Mouse (Mus musculus) cerebellum, adult (tissue): ENCODE measurements around the gene Kxd1.

ENCODE experiments used
- ATAC-seq: cut with Nextera tagmentation; 2 replicates; pipeline ENCODE4 v1.9.2; 2017; ENCODE audit warnings: mild to moderate bottlenecking, moderate library complexity, mixed read lengths; ENCODE audit not compliant: insufficient number of reproducible peaks, low FRiP score, low TSS enrichment

The Kxd1 gene

DNA sequence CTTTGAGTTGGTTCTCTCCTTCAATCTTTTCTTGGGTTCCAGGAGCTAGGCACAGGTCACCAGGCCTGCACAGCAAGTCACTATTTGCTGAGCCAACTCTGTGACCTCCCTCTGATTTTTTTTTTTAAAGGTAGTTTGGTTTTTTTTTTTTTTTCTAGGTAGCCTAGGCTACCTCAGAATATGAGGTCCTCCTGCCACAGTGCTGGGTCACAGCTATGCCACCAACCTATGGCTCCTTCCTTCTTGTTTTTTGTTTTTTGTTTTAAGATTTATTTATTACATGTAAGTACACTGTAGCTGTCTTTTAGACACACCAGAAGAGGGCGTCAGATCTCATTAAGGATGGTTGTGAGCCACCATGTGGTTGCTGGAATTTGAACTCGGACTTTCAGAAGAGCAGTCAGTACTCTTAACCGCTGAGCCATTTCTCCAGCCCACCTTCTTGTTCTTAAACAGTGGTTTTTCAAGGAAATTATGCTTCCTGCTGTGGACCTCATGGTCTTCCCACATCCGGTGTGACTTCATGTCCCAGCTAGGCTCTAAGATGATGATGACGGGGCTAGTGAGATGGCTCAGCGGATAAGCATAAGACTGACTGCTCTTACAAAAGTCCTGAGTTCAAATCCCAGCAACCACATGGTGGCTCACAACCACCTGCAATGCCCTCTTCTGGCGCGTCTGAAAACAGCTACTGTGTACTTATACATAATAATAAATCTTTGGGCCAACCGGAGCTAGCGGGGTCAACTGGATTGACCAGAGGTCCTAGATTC is 21.8 kb upstream of the Kxd1 start:
- ATAC-seq = no peak

GRCm38 (mm10) chr8:70547762-70548161 is 20.0 kb upstream of the Kxd1 start:
- no peak for ATAC-seq

DNA sequence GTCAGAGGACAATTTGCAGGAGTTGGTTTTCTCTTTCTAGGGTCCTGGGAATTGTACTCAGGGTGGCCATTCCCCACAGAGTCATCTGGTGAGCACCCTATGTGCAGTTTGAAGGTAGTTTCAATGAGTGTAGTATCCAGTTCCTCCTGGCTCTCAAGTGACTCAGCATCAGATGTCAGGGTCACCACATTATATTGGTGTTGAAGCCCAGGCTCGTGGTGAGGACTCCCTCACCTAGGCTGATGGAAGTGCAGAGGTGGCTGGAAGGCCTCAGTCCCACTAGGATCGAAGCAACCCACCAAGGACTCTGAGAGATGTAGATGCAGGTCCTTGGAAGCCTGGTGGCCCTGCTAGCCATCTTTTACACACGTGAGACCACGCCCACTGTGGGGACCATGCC is 18.7 kb upstream of the Kxd1 start:
- no peak for ATAC-seq

DNA sequence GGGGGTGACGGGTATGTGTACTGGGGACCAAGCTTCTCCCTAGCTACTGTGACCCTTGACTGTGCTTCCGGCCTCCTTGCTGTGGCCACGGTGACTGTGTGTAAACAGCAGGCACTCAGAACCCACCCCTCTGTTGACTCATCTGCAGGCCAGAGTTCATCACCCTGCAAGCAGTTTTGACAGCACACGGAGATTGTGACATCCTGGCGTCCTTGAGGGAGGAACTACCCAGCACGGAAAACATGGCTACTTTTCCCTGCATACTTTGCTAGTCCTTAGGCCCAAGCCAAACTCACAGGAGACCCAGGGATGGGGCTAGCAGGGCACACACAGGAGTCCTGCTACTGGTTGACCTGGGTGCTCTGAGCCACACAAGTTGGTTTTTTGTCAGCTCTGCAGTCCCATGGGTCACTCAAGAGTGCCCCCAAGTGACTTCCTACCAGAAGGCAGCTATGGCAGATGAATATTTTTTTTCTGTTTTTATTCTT is 16.5 kb upstream of the Kxd1 start:
- ATAC-seq = no peak

- no peak for ATAC-seq
Measured at GRCm38 (mm10) chr8:70541081-70541480, 13.3 kb upstream of the Kxd1 start.

DNA sequence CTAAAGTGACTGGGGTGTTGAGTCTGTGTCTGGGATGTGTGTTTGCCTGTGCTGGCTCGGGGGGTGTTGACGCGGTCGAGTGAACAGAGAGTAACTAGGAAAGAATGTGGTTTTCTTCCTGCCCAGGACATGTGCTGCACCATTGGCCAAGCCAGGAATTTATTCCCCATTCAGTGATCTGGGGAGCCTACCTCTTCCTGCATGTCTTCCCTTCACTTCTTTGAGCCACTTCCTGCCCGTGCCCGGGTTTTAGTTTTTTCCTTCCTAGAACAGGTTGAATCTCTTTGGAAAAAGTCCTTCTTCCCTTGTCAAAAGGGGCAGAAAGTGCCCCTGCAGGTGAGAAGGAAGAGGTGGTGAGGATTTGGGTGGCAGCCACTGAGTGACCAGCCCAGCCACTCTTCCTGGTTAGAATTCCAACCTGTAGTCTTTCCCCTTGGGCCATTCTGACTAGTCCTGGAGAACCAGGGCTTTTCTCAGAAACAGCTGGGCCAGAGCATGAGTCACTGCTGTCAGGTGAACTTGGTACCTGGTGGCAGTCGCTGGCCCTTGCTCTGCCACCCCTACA is 12.8 kb upstream of the Kxd1 start:
- no peak for ATAC-seq

- ATAC-seq = no peak
Measured at GRCm38 (mm10) chr8:70540013-70540506, 12.3 kb upstream of the Kxd1 start.

- peak; percentile 75 for ATAC-seq
Measured at GRCm38 (mm10) chr8:70539077-70539813, 11.5 kb upstream of the Kxd1 start, which contains the start of gene Ell. Gene Ell (plus strand): TSS chr8:70539457.

GRCm38 (mm10) chr8:70538633-70539076 is 10.9 kb upstream of the Kxd1 start:
- peak; percentile 56 for ATAC-seq

- 0 out of 2 replicates have a peak, but pooled peaks have one; percentile 5 for ATAC-seq
Measured at GRCm38 (mm10) chr8:70538024-70538579, 10.3 kb upstream of the Kxd1 start.

GRCm38 (mm10) chr8:70535701-70536100 is 7.9 kb upstream of the Kxd1 start:
- ATAC-seq = no peak

GRCm38 (mm10) chr8:70535221-70535620 is 7.5 kb upstream of the Kxd1 start:
- ATAC-seq = no peak

DNA sequence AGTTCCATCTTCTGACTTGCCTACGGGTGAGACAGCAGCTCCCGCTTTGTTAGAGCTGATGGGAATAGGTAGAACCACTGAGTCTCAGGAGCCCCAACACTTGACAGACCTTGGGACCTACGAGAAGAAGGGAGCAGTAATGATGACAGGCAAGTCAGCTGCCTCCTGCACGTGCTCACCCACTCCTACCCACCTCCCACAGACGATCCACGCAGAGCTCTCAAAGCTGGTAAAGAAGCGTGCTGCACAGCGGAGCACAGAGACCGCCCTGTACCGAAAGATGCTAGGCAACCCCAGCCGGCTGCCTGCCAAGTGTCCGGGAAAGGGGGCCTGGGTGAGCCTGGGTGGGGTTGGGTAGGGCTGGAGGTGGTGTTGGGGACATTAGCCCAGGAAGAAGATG is 6.5 kb upstream of the Kxd1 start:
- ATAC-seq = no peak

GRCm38 (mm10) chr8:70530314-70530713 is 2.6 kb upstream of the Kxd1 start:
- no peak for ATAC-seq

DNA sequence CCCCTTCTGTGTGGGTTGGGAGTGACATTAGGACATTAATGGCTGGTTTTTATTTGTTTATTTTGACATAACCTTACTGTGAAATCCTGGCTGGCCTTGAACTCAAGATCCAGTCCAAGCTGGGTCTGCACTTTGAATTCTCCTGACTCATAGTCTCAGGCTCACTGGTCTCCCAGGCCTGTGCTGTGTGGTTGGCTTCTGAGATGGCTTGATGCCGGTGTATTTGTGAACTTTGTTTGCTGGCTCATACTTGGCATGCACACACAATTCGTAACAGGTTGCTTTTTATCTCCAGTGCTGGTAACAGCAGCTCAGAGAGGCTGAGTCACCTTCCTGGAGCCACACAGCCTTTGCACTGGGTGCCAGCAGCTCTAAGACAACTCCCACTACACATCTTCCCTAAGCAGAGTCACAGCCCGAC is 2.0 kb upstream of the Kxd1 start:
- no peak for ATAC-seq

- no peak for ATAC-seq
Measured at GRCm38 (mm10) chr8:70529299-70529698, 1.5 kb upstream of the Kxd1 start.

- ATAC-seq = no peak
Measured at GRCm38 (mm10) chr8:70528182-70528797, 534 bp upstream of the Kxd1 start.

DNA sequence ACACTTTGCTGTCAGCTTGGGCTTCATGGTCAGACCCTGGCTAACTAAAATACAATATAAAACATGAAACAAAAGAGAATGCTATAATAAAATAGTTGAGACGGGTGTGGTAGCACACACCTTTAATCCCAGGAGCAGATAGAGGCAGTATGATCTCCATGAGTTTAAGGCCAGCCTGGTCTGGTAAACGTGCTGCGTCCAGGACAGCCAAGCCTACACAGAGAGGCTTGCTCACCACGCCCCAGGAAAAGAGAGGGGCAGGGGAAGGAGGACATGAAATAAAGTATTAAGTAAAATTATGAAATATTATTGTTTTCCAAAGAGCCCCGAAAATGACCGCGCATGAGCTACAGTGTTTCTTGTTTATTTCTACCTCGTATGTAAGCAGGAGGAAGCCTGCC is 645 bp downstream of the Kxd1 start:
- ATAC-seq = no peak

DNA sequence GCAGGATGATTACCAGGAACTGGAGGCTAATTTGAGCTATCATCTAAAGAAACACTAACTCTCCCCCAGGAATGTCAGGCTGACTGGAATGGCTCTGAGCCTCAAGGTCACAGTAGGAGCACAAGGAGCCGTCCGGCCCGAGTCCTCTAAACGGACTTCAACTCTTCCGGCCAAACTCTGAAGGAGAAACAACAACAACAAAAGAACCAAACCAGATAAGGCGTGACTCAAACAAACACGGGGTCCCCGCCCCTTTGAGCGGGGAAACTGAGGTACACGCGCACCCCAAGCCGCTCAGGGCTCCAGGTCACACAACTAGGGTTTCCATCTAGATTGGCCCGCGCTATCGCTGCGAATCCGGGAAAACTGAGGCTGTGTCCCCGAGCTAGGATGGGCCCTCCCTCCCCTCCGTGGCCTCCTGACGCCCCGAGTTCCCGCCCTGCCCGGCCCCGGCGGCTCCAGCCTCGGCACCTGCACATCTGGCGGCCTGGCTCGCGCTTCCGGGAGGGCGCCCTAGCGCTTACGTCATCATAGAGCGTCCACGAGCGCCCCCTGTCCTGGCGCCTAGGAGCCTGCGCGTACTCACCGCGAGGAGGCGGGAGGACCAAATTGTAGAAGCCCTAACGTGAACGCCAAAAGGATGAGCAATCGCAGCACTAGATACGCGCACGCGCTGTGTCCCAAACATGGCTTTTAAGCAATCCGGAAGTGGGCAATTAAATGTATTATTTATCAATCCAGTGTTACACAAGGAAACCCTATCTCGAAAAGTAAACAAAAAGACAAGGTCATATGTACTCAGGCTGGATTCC is 5.0 kb downstream of the Kxd1 start:
- ATAC-seq = peak; percentile 84
